Mouse (Mus musculus): Measurements from ENCODE around the gene Dph2.

Dph2 gene

DNA sequence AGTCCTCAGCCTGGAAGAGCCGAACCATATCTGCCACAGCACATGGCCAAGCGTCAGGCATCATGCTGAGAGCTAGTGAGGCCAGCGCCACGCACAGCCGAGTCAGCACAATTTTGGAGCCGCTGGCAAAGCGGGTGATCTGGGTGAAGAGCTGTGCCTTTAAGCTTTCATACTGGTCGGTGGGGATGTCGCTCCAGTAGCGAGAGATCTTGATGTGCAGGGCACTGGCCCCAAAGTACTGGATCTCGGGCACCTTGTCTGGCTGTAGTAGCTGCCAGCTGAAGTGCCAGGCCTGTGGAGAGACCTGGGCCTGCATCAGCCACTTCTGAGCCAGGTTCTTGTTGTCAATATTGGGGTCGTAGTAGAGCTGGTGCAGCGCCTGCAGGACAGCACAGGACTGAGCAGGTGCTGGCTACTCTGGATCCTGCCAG is 20.3 kb upstream of the Dph2 start:
- DNase-seq (ENCODE audit: low read depth) = no peak

DNA sequence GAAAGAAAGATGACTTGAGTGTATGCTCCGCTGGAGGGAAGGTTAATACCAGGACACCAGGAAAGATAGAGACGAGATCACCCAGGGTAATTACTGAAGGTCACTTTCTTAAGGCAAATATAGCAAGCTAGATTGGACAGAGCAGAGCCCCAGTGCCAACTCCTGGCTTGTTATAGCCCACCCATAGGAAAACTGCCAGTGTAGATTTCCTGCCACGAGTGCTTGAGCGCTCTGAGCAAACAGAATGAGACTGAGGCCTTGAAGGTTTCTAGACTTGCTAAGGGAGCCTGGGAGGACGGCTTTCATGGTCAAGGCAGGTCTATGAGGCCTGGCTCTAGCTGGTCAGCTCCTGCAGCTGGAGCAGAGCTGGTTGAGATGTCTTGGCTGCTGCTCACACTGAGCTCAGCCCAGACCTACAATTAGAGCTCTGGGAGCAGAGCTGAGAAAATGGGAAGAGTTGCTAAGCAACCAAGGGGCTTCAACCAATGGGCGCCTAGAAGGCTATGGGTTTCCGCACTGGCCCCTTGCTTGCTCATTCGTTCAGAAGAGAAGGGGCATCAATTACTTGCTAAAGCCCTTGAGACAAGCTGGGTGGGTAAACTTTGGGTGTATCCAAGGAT is 17.1 kb upstream of the Dph2 start:
- DNase-seq (ENCODE audit: low read depth) = no peak

- no peak for DNase-seq (ENCODE audit: low read depth)
These were observed 14.4 kb upstream of the Dph2 start for GRCm38 (mm10) chr4:117906196-117906595.

DNA sequence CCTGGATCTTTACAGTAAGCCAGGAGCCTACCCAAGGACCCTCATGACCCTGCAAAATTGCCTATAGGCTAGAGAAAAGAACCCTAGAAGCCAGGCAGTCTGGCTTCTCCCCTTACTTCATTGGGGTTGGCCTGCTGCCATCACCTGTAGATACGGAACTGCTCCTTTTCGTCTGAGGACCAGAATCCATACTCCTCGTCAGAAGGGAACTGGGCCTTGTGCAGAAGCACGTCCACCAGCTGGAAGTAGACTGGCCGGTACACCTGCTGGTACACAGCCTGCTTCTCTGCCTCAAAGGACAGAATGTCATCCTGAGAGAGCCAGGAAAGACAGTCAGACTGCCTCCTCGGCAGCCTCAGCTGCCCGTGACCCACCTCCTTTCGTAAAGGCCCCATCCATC is 12.9 kb upstream of the Dph2 start:
- DNase-seq (ENCODE audit: low read depth) = no peak

DNA sequence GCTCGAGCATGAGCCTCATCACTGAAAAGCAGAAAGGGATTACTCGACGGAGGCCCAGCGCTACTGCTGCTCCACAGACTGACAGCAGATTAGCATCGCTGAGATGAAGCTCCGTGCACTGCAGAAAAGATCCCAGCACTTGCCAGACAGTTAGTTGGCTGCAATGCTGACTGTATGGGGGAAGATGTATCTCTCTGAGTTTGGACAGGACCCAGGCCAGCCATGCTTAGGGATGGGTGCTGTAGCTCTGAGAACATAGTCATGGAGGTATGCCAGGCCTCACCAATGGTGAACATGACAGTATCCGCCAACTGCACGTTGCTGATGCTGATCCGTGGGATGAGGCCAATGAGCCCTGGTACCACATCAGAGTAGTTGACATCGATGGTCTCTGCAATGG is 12.3 kb upstream of the Dph2 start:
- DNase-seq (ENCODE audit: low read depth) = no peak

- DNase-seq (ENCODE audit: low read depth) = no peak
These were observed 6.3 kb upstream of the Dph2 start for GRCm38 (mm10) chr4:117898111-117898510.

GRCm38 (mm10) chr4:117896031-117896430 is 4.2 kb upstream of the Dph2 start:
- no peak for DNase-seq (ENCODE audit: low read depth)

DNA sequence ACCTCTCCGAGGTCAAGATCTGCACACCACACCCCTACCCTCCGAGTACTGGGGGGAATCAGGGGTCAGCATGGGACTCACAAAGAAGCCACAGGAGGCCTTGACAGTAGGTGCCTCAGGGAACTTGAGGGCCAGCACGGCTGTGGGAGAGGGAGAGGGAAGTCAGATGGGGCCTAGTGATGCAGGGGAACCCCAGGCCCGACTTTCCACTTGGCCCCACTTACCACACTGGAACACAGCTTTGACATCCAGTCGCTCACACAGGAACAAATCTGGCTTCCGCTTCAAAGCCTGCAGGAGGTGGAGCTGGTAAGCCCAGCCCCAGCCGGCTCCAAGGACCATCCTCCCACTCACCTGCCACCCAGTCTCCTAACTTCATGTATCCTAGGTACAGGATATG is 3.5 kb upstream of the Dph2 start:
- DNase-seq (ENCODE audit: low read depth) = no peak

DNA sequence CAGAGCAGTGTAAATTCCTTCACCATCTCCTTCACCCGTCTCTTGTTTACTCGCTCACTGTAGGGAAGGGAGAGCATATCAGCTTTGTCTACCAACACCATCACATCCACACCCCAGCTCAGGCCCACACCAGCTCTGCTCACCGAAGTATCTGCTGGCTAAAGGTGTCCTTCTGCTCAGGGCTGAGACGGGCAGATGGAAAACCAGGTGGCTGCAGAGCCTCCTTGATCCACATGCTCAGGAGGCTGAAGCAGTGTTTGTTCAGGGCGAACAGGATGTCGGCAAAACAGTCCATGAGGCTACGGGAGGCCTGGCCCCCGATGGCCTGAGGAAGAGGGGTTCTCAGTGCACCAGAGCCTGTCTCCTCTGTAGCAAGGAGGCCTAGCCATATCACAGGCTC is 2.8 kb upstream of the Dph2 start:
- no peak for DNase-seq (ENCODE audit: low read depth)

- DNase-seq (ENCODE audit: low read depth) = peak; percentile 64
These were observed 1.5 kb upstream of the Dph2 start for GRCm38 (mm10) chr4:117893376-117893775.

DNA sequence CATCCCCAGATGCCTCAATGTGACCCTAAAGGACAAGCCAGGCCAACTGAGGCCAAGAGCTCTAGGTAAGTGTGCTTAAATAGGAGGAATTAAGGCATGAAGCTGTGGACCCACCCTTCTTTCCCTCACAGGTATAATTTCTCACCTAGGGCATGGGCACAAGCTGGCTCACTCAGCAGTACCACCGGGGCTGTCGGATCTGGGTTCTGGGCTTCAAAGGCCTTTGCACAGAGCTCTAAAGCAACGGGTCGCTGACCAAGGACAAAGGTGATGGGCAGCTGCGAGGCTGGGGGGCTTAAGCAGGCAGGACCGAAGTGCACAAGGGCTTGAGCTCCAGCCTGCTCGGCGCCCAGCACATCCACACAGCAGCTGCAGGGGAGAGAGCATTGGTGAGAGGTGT is 1.1 kb downstream of the Dph2 start:
- DNase-seq (ENCODE audit: low read depth) = no peak

- DNase-seq (ENCODE audit: low read depth) = no peak
These were observed 1.8 kb downstream of the Dph2 start for GRCm38 (mm10) chr4:117890031-117890430.

DNA sequence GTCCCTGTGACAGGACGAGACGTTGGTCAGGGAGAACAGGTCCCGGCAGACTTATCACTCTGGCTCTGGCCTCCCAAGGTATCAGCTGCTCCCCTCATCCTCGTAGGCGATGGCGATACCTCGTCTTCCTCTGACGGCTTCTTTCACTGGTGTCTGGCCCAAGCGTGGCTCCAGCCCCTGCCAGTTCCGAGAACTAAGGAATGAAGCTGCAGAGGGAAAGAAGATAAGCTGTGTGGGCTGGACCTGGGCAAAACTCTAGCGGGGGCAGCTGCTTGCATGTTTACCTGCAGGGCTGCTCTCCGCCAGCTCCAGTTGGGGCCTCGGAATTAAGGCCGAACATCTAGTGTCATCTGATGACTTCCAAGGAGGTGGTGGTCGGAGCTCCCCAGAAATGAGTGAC is 2.4 kb downstream of the Dph2 start:
- DNase-seq (ENCODE audit: low read depth) = no peak

DNA sequence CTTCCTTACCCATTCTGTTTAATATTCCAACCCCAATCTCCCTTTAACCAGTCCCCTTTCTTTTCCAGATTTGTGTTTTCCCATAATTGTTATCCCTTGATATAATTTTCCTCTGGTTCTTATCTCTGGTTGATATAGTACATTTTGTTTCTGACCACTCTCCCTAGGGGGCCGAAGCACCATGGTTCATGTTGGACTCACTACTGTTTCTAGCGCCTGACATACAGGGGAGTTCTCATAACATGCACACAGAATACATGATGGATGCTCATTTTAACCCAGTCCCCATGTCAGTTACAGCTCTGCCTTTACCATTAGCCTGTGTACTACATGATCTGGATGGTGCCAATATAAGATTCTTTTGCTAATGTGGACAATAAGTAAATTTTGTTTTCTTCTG is 3.9 kb downstream of the Dph2 start:
- no peak for DNase-seq (ENCODE audit: low read depth)

DNA sequence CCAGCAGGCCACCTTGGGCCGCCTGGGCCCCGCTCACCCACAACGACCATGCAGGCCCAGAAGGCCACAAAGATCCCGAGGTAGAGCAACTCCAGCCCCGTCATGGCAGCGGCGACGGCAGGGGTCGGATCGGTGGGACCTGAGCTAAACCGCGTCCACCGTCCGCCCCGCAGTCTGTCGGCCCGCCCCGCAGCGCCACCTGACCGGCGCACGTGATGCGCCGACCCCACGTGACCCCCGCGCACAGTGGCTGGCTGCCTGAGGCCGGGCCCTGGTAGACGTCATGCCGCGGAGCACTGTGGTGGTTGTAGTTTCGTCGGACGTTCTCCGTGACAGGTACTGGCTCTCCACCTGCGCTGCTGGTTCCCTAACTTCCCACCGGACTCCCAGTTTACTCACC is 4.7 kb downstream of the Dph2 start, which contains the start of gene Atp6v0b:
TSS of gene Atp6v0b (minus strand) at position 201 of the 400 bp plus-strand sequence.
- DNase-seq (ENCODE audit: low read depth) = peak; percentile 85

- peak; percentile 62 for DNase-seq (ENCODE audit: low read depth)
These were observed 5.2 kb downstream of the Dph2 start for GRCm38 (mm10) chr4:117886644-117887043.

DNA sequence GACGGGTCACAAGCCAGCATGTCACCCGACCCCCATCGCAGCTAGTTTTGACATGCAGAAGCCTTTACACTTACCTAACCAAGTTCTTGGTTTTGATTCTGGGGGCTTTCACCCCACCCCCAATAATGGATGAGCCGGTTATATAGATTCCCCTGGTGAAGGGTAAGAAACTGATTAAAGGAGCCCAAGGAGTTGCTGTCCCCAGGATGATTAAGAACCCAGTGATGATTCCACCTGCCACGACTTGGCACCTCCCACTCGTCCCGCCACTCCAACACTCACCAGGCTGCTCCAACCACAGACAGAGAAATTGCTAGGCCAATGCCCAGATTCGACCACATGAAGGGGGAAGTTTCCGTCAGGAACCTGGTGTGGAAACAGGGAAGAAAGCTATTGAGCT is 5.8 kb downstream of the Dph2 start:
- no peak for DNase-seq (ENCODE audit: low read depth)

DNA sequence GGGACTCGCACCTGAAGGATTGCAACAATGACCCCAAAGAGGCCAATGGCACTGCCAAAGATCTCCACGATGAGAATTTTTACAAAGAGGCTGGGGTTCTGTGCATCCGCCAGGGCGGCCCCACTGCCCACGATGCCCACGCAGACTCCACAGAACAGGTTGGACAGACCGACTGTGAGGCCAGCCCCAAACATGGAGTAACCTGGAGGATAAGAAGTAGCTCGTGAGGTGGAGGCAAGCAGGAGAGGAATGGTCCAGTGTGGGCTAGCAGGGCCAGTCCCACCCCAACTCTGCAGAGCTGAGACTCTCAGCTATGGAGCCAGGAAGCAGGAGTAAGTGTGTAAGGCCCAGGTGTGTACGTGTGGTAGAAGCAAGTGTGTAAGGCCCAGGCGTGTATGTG is 6.7 kb downstream of the Dph2 start:
- DNase-seq (ENCODE audit: low read depth) = no peak

DNA sequence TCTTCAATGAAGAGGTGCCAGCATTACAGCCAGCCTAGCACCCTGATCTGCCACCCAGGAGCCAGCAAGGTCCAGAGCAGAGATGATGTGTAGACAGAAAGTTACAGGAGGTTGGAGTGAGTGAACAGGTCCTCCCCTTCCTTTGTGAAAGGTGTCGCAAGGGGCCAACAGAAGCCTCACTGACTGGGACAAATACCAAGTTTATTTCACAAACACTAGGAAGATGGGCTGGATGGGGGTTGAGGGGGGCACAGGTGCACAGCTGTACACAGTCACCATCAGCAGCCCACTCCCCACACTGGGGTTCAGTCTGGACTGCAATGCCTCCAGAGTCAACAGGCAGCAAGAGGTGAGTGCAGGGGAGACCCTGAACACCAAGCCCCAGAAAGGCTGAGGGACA is 7.7 kb downstream of the Dph2 start:
- no peak for DNase-seq (ENCODE audit: low read depth)

- no peak for DNase-seq (ENCODE audit: low read depth)
These were observed 8.8 kb downstream of the Dph2 start, which contains the start of gene B4galt2 for GRCm38 (mm10) chr4:117882701-117883691. TSS of gene B4galt2 (minus strand) at chr4:117883487.

- DNase-seq (ENCODE audit: low read depth) = no peak
These were observed 13.1 kb downstream of the Dph2 start for GRCm38 (mm10) chr4:117878703-117879102.

GRCm38 (mm10) chr4:117878301-117878700 is 13.5 kb downstream of the Dph2 start:
- no peak for DNase-seq (ENCODE audit: low read depth)

DNA sequence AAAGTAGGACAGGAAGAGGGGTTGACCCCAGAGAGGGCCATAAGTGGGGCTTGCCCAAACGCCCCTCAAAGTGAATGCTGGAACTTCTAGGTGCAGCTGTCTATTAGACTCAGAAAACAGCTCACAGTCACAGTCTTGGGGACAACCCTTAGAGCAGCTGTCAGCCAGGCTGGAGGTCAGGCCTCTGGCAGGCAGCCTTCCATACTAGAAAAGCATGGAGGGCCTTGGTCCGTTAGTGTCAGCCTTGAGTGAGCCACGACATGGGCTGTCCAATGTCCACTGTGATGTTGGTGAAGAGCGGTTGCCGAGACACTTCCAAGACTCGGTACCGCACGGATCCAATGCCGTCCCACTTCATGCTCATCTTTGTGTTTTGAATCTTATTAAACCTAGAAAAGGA is 18.2 kb downstream of the Dph2 start:
- DNase-seq (ENCODE audit: low read depth) = no peak

All from 416B (cell line).